Mouse (Mus musculus): ENCODE results near the gene Hunk.

- TF ChIP-seq MYOG (IDR thresholded peaks at IDR 0.05; ENCODE audit: control insufficient read depth, extremely low read depth, insufficient read length) (no peak), CTCF (IDR thresholded peaks at IDR 0.05; ENCODE audit: control insufficient read depth, insufficient read depth, insufficient read length) (no peak), MAX (IDR thresholded peaks at IDR 0.05) (no peak)
These were observed 75.6 kb downstream of the Hunk start for GRCm38 (mm10) chr16:90461304-90461905.
